Mouse (Mus musculus) CH12.LX (cell line): ENCODE measurements around the gene Apold1.

Experiments used
- CHD1 ChIP-seq: IDR thresholded peaks from 2 replicates; pipeline ENCODE4 v1.6.1; 2012; ENCODE audit warnings: low read depth, low read length, improper control_type of control experiment, inconsistent platforms
- CTCF ChIP-seq, 2 experiments: IDR thresholded peaks in 1 of 2; conservative IDR thresholded peaks in 1 of 2; 2 replicates each; pipeline ENCODE4 v1.5.1; 2011 to 2012; ENCODE audit warnings: low read depth in 2 of 2, low read length in 2 of 2, improper control_type of control experiment in 1 of 2, inconsistent platforms in 1 of 2, mild to moderate bottlenecking in 1 of 2, moderate library complexity in 1 of 2
- E2F4 ChIP-seq: IDR thresholded peaks from 2 replicates; pipeline ENCODE4 v1.6.1; 2011; ENCODE audit warnings: low read depth, low read length, improper control_type of control experiment; ENCODE audit not compliant: insufficient replicate concordance
- EP300 ChIP-seq: IDR thresholded peaks from 2 replicates; pipeline ENCODE4 v1.6.1; 2011; ENCODE audit warnings: low read length, improper control_type of control experiment
- MAFK ChIP-seq: IDR thresholded peaks from 2 replicates; pipeline ENCODE4 v1.6.1; 2011; ENCODE audit warnings: low read length, improper control_type of control experiment; ENCODE audit not compliant: insufficient replicate concordance
- NELFE ChIP-seq: IDR thresholded peaks from 2 replicates; pipeline ENCODE4 v1.6.1; 2011; ENCODE audit warnings: low read depth, low read length, improper control_type of control experiment
- PAX5 ChIP-seq: IDR thresholded peaks from 2 replicates; pipeline ENCODE4 v1.6.1; 2012; ENCODE audit warnings: low read length, inconsistent platforms, mixed read lengths
- POLR2A ChIP-seq: IDR thresholded peaks from 2 replicates; pipeline ENCODE4 v1.6.1; 2011; ENCODE audit warnings: low read depth, mild to moderate bottlenecking, improper control_type of control experiment, low read length
- TBP ChIP-seq: conservative IDR thresholded peaks from 2 replicates; pipeline ENCODE4 v1.6.1; 2011; ENCODE audit warnings: low read depth, low read length, improper control_type of control experiment
- ZC3H11A ChIP-seq: IDR thresholded peaks from 2 replicates; pipeline ENCODE4 v1.6.1; 2012; ENCODE audit warnings: low read depth, mild to moderate bottlenecking, inconsistent platforms, low read length, improper control_type of control experiment
- ZNF384 ChIP-seq: IDR thresholded peaks from 2 replicates; pipeline ENCODE4 v1.6.1; 2012; ENCODE audit warnings: low read depth, low read length, improper control_type of control experiment, inconsistent platforms

GRCm38 (mm10) chr6:134981231-134982062 is at the start of gene Apold1:
- TF ChIP-seq POLR2A, result peak; percentile 64
- peak; percentile 41; the same call in 1 of the 2 replicates for TF ChIP-seq NELFE
- TF ChIP-seq CTCF (conservative IDR thresholded peaks at IDR 0.05 in 1 of 2, IDR thresholded peaks at IDR 0.05 in 1 of 2; ENCODE audit: low read depth in 2 of 2, low read length in 2 of 2), result no peak
- TF ChIP-seq ZNF384, result no peak
- TF ChIP-seq MAFK, result no peak
- no peak for TF ChIP-seq ZC3H11A
- 0 out of 2 replicates have a peak, but pooled peaks have one; percentile 25 for TF ChIP-seq E2F4
- TF ChIP-seq EP300, result peak; percentile 42; the same call in 1 of the 2 replicates
- peak; percentile 85; the same call in 1 of the 2 replicates for TF ChIP-seq CHD1
- 0 out of 2 replicates have a peak, but pooled peaks have one; percentile 12 for TF ChIP-seq TBP
- no peak for TF ChIP-seq PAX5
